ENCODE assay signal across 10 mouse cellular contexts in genomic region chr11:100398517-100398916, GRCm38 (mm10). TPM values are rescaled to one million over a fixed set of nuclear protein-coding genes. Genes with fewer than 3 reads are reported as not detected.
DNase-seq lines count a peak whose midpoint lies in the region; ATAC-seq and TF ChIP-seq lines count a peak whose summit lies in the region.
"Had no signal": no experiment of that assay in that cellular context is flagged by ENCODE, and none has a peak within 500 bp of the region (broad histone marks: within the 10 kb centered on the region; RNA-seq: fewer than 3 reads in every experiment).

No protein-coding gene starts in this region.

- peaks cover 46% of the 10 kb centered on the region for H3K4me1 ChIP-seq in hindbrain, embryonic 13.5 days (replicated peaks)
- peaks cover 62% of the 10 kb centered on the region for H3K4me1 ChIP-seq in hindbrain, embryonic 10.5 days (replicated peaks)
- peaks cover 37% of the 10 kb centered on the region for H3K4me1 ChIP-seq in lung, postnatal 0 days (ENCODE audit: insufficient read depth, low read depth, low read length)

- no peak for ATAC-seq in cerebellum, adult (ENCODE audit: insufficient number of reproducible peaks, low FRiP score, low TSS enrichment)
- no peak for ATAC-seq in hindbrain, embryonic 13.5 days (ENCODE audit: low FRiP score)
- ATAC-seq in lung, postnatal 0 days: no peak

- TF ChIP-seq CTCF in lung, postnatal 0 days (IDR thresholded peaks at IDR 0.05): no peak

- no peak overlapping the region for H3ac ChIP-seq in myocyte (ENCODE audit: control insufficient read depth, insufficient read length)

- no peak for TF ChIP-seq POLR2A in myocyte (IDR thresholded peaks at IDR 0.05; ENCODE audit: insufficient read length, low read depth)

- no peaks in the 10 kb centered on the region for H3K36me3 ChIP-seq in hindbrain, embryonic 13.5 days
- H3K36me3 ChIP-seq in hindbrain, embryonic 10.5 days: no peaks in the 10 kb centered on the region
- H3K36me3 ChIP-seq in lung, postnatal 0 days (ENCODE audit: insufficient read depth, low read length): no peaks in the 10 kb centered on the region
- H3K36me3 ChIP-seq in myocyte (ENCODE audit: control insufficient read depth, insufficient read depth): no peaks in the 10 kb centered on the region
- H3K36me3 ChIP-seq: liver, embryonic 13.5 days had no signal

- no peak overlapping the region for H3K9ac ChIP-seq in hindbrain, embryonic 13.5 days
- H3K9ac ChIP-seq in lung, postnatal 0 days (replicated peaks; ENCODE audit: low read depth): no peak overlapping the region
- H3K9ac ChIP-seq: liver, embryonic 13.5 days had no signal

- WGBS in hindbrain, embryonic 13.5 days: 92% methylated on average over 7 of the region's 7 CpGs
- 94% methylated on average over 7 of the region's 7 CpGs for WGBS in hindbrain, embryonic 10.5 days
- 84% methylated on average over 7 of the region's 7 CpGs for WGBS in lung, postnatal 0 days

- no peak overlapping the region for H3K27ac ChIP-seq in hindbrain, embryonic 13.5 days
- no peak overlapping the region for H3K27ac ChIP-seq in hindbrain, embryonic 10.5 days
- H3K27ac ChIP-seq in lung, postnatal 0 days (ENCODE audit: low read length): peak overlapping the region; percentile 55
- H3K27ac ChIP-seq: liver, embryonic 13.5 days had no signal

- no peak for TF ChIP-seq EP300 in lung, postnatal 0 days (IDR thresholded peaks at IDR 0.05)

- H3K79me2 ChIP-seq in myocyte (ENCODE audit: control insufficient read depth, insufficient read depth): peaks cover 37% of the 10 kb centered on the region

- peak overlapping the region; percentile 78; the same call in 1 of the 2 replicates for H3K4me3 ChIP-seq in hindbrain, embryonic 13.5 days
- H3K4me3 ChIP-seq in hindbrain, embryonic 10.5 days: no peak overlapping the region
- H3K4me3 ChIP-seq in lung, postnatal 0 days (ENCODE audit: low read depth, low read length): no peak overlapping the region
- H3K4me3 ChIP-seq in myocyte: no peak overlapping the region

- peak overlapping the region; percentile 61 for H3K4me2 ChIP-seq in hindbrain, embryonic 13.5 days
- no peak overlapping the region for H3K4me2 ChIP-seq in lung, postnatal 0 days (replicated peaks; ENCODE audit: low read depth, low read length)
- H3K4me2 ChIP-seq in myocyte (ENCODE audit: low read depth): peak overlapping the region; percentile 13

- H3K9me3 ChIP-seq in hindbrain, embryonic 13.5 days: no peaks in the 10 kb centered on the region
- H3K9me3 ChIP-seq in hindbrain, embryonic 10.5 days: no peaks in the 10 kb centered on the region
- H3K9me3 ChIP-seq in lung, postnatal 0 days (ENCODE audit: low read length): no peaks in the 10 kb centered on the region
- H3K9me3 ChIP-seq: liver, embryonic 13.5 days had no signal

- DNase-seq in cerebellum, adult 9-11 months: peak; percentile 55
- no peak for DNase-seq in hindbrain, embryonic 10.5 days (ENCODE audit: low spot score)
- DNase-seq in lung, postnatal 0 days (ENCODE audit: low spot score): no peak
- DNase-seq in lung, adult 18-20 months: no peak
- DNase-seq in urinary bladder, postnatal 36 days (ENCODE audit: low spot score in 2 of 2): no peak
- DNase-seq: liver, embryonic 13.5 days; thymus, postnatal 36 days had no signal

- H3K27me3 ChIP-seq in hindbrain, embryonic 13.5 days: peaks cover 27% of the 10 kb centered on the region; the same call in 1 of the 2 replicates
- peaks cover 46% of the 10 kb centered on the region for H3K27me3 ChIP-seq in hindbrain, embryonic 10.5 days (ENCODE audit: insufficient read depth, poor library complexity, severe bottlenecking)
- no peaks in the 10 kb centered on the region for H3K27me3 ChIP-seq in lung, postnatal 0 days (replicated peaks; ENCODE audit: insufficient read depth, low read length)
- H3K27me3 ChIP-seq in myocyte (ENCODE audit: control insufficient read depth, insufficient read depth, insufficient read length): no peaks in the 10 kb centered on the region

TF ChIP-seq in myocyte, 11 proteins besides CTCF, POLR2A, EP300 and RAD21:
- TF ChIP-seq REST (IDR thresholded peaks at IDR 0.05; ENCODE audit: insufficient read depth, insufficient read length) (no peak), USF1 (IDR thresholded peaks at IDR 0.05; ENCODE audit: low read depth) (no peak), CEBPB (IDR thresholded peaks at IDR 0.05; ENCODE audit: insufficient read depth, poor library complexity, severe bottlenecking) (no peak), SRF (IDR thresholded peaks at IDR 0.05; ENCODE audit: control insufficient read depth, insufficient read length, low read depth) (no peak), TCF3 (IDR thresholded peaks at IDR 0.05; ENCODE audit: insufficient read length, low read depth) (no peak), MYOG (IDR thresholded peaks at IDR 0.05; ENCODE audit: control insufficient read depth in 1 of 3, insufficient read depth in 1 of 3, insufficient read length in 2 of 3, low read depth in 2 of 3) (no peak), E2F4 (IDR thresholded peaks at IDR 0.05; ENCODE audit: insufficient read depth) (no peak), MAX (IDR thresholded peaks at IDR 0.05; ENCODE audit: low read depth) (no peak), TCF12 (IDR thresholded peaks at IDR 0.05; ENCODE audit: insufficient read depth, poor library complexity, severe bottlenecking) (no peak), MYOD1 (IDR thresholded peaks at IDR 0.05; ENCODE audit: control insufficient read depth in 1 of 3, insufficient read length in 2 of 3, low read depth in 2 of 3) (no peak), POLR2AphosphoS2 (IDR thresholded peaks at IDR 0.05; ENCODE audit: insufficient read length, low read depth) (no peak)

RNA-seq across cellular contexts. Expression of gene Jup, which starts 1.0 kb away (rescaled TPM):
- 65.5 and 73.9 TPM in 2 replicates for polyA plus RNA-seq in hindbrain, embryonic 13.5 days (2015; fragmentation: Nextera tagmentation; extraction: Ambion mirVana)
- 45.0 and 53.6 TPM in 2 replicates for polyA plus RNA-seq in hindbrain, embryonic 10.5 days (2016; fragmentation: Nextera tagmentation; extraction: Ambion mirVana)
- 231 and 251 TPM in 2 replicates for polyA plus RNA-seq in lung, postnatal 0 days (2015; fragmentation: Nextera tagmentation; extraction: Ambion mirVana)
- 161 TPM for polyA plus RNA-seq in myocyte (2012; fragmentation: generic; extraction: Trizol)

RNA-seq across cellular contexts. Expression of gene P3h4, which starts 16.1 kb away (rescaled TPM):
- polyA plus RNA-seq in hindbrain, embryonic 13.5 days (2015; fragmentation: Nextera tagmentation; extraction: Ambion mirVana): 17.6 and 20.2 TPM in 2 replicates
- 27.0 and 27.8 TPM in 2 replicates for polyA plus RNA-seq in hindbrain, embryonic 10.5 days (2016; fragmentation: Nextera tagmentation; extraction: Ambion mirVana)
- 44.9 and 47.1 TPM in 2 replicates for polyA plus RNA-seq in lung, postnatal 0 days (2015; fragmentation: Nextera tagmentation; extraction: Ambion mirVana)
- 115 TPM for polyA plus RNA-seq in myocyte (2012; fragmentation: generic; extraction: Trizol)

RNA-seq across cellular contexts. Expression of gene Fkbp10, which starts 17.0 kb away (rescaled TPM):
- polyA plus RNA-seq in hindbrain, embryonic 13.5 days (2015; fragmentation: Nextera tagmentation; extraction: Ambion mirVana): 27.2 and 32.3 TPM in 2 replicates
- polyA plus RNA-seq in hindbrain, embryonic 10.5 days (2016; fragmentation: Nextera tagmentation; extraction: Ambion mirVana): 51.0 and 52.0 TPM in 2 replicates
- 75.6 and 86.5 TPM in 2 replicates for polyA plus RNA-seq in lung, postnatal 0 days (2015; fragmentation: Nextera tagmentation; extraction: Ambion mirVana)
- 162 TPM for polyA plus RNA-seq in myocyte (2012; fragmentation: generic; extraction: Trizol)

RNA-seq across cellular contexts. Expression of gene Hap1, which starts 42.6 kb away (rescaled TPM):
- polyA plus RNA-seq in hindbrain, embryonic 13.5 days (2015; fragmentation: Nextera tagmentation; extraction: Ambion mirVana): 94.1 and 94.4 TPM in 2 replicates
- 33.2 and 37.7 TPM in 2 replicates for polyA plus RNA-seq in hindbrain, embryonic 10.5 days (2016; fragmentation: Nextera tagmentation; extraction: Ambion mirVana)
- polyA plus RNA-seq in lung, postnatal 0 days (2015; fragmentation: Nextera tagmentation; extraction: Ambion mirVana): 6.4 and 6.5 TPM in 2 replicates
- polyA plus RNA-seq in myocyte (2012; fragmentation: generic; extraction: Trizol): 1.0 TPM

RNA-seq across cellular contexts. Expression of gene Nt5c3b, which starts 43.1 kb away (rescaled TPM):
- polyA plus RNA-seq in hindbrain, embryonic 13.5 days (2015; fragmentation: Nextera tagmentation; extraction: Ambion mirVana): 103 and 106 TPM in 2 replicates
- 115 and 121 TPM in 2 replicates for polyA plus RNA-seq in hindbrain, embryonic 10.5 days (2016; fragmentation: Nextera tagmentation; extraction: Ambion mirVana)
- 56.3 and 57.6 TPM in 2 replicates for polyA plus RNA-seq in lung, postnatal 0 days (2015; fragmentation: Nextera tagmentation; extraction: Ambion mirVana)
- polyA plus RNA-seq in myocyte (2012; fragmentation: generic; extraction: Trizol): 47.6 TPM
